Mouse (Mus musculus): ENCODE measurements at regions not wholly inside any gene's neighbourhood (a gene's known extent, or its start where the extent isn't known, plus 50 kb on each side); places are given as distances from the start of the nearest gene placed in this dataset.

DNA sequence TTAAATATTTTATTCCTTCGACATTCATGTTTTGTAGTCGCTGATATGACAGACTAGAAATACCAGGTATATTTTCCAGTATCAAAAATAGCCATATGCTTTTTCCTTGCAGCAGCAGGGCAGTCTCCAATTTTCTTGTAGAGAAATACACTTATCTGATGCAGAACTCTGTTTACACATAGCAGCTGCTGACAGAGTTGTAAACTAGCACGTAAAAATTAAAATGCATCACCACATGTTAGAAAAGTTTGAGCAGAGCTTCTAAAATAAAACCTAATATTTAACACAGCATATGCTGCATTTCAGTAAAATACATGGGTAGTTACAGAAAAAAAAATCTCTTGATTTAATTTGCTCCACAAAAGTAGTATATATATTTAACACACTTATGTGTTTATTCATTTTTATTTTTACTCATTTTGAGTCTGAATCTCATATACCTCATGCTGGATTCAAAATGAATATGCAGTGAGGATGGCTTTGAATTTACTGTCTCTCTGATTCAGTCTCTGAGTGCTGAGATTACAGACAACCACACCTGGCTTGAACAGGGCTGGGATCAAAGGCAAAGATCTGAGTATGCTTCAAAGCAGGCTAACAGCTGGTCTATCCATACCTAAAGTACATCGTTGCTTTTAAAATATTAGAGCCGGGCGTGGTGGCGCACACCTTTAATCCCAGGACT is 1665.9 kb downstream of the Kcnt2 start:
- ATAC-seq (ENCODE audit: insufficient number of reproducible peaks, insufficient read depth, low FRiP score, low TSS enrichment, low read depth), result no peak
- no peak overlapping the region for H3K27ac ChIP-seq
- no peaks in the 10 kb centered on the region for H3K27me3 ChIP-seq
- no peak overlapping the region for H3K4me2 ChIP-seq
- WGBS, result 86% methylated on average over 7 of the region's 7 CpGs
- H3K9me3 ChIP-seq, result no peaks in the 10 kb centered on the region
- H3K4me1 ChIP-seq (replicated peaks), result no peaks in the 10 kb centered on the region
- no peak overlapping the region for H3K4me3 ChIP-seq (replicated peaks)
- H3K36me3 ChIP-seq, result no peaks in the 10 kb centered on the region
- H3K9ac ChIP-seq (replicated peaks), result no peak overlapping the region

- no peak overlapping the region for H3K9ac ChIP-seq (replicated peaks)
- peak; percentile 47; the same call in 1 of the 2 replicates for ATAC-seq (ENCODE audit: insufficient number of reproducible peaks, insufficient read depth, low FRiP score, low TSS enrichment, low read depth)
- H3K4me1 ChIP-seq (replicated peaks), result no peaks in the 10 kb centered on the region
- no peak overlapping the region for H3K4me2 ChIP-seq
- no peaks in the 10 kb centered on the region for H3K36me3 ChIP-seq
- 50% methylated on average over 1 of the region's 1 CpGs for WGBS
- H3K9me3 ChIP-seq, result no peaks in the 10 kb centered on the region
- no peak overlapping the region for H3K4me3 ChIP-seq (replicated peaks)
- no peak overlapping the region for H3K27ac ChIP-seq
- no peaks in the 10 kb centered on the region for H3K27me3 ChIP-seq
Observed at GRCm38 (mm10) chr1:141926194-141926593, 1680.2 kb downstream of the Kcnt2 start.

- Histone ChIP-seq H3K27me3 (no peaks in the 10 kb centered on the region), H3K4me1 (replicated peaks) (no peaks in the 10 kb centered on the region), H3K9ac (replicated peaks) (no peak overlapping the region), H3K9me3 (no peaks in the 10 kb centered on the region), H3K4me2 (no peak overlapping the region), H3K4me3 (replicated peaks) (no peak overlapping the region), H3K27ac (no peak overlapping the region), H3K36me3 (no peaks in the 10 kb centered on the region)
- WGBS, result 70% methylated on average over 4 of the region's 4 CpGs
- no peak for ATAC-seq (ENCODE audit: insufficient number of reproducible peaks, insufficient read depth, low FRiP score, low TSS enrichment, low read depth)
Observed at GRCm38 (mm10) chr1:141926804-141927203, 1680.8 kb downstream of the Kcnt2 start.

DNA sequence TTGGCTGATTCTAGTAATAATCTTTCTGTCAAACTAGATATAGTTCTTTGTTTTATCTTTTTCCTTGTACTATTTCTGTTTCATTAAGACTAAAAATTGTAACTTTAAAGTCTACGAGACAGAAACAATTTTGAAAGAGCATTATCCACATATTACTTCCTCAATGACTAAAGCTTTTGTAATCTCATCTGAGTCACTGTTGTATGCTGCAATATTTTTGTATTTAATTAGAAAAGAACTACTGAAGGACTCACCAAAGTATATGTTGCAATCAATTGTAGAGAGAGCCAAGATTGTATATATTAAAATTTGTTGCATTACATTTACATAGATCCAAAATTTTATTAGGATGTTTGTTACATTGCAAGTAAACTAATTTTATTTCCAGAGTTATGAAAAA is 1692.4 kb upstream of the B3galt2 start:
- H3K4me3 ChIP-seq (replicated peaks), result no peak overlapping the region
- no peaks in the 10 kb centered on the region for H3K9me3 ChIP-seq
- no peak overlapping the region for H3K9ac ChIP-seq (replicated peaks)
- WGBS, result 81% methylated on average over 1 of the region's 1 CpGs
- no peaks in the 10 kb centered on the region for H3K27me3 ChIP-seq
- no peaks in the 10 kb centered on the region for H3K36me3 ChIP-seq
- H3K27ac ChIP-seq, result no peak overlapping the region
- no peak for ATAC-seq (ENCODE audit: insufficient number of reproducible peaks, insufficient read depth, low FRiP score, low TSS enrichment, low read depth)
- H3K4me2 ChIP-seq, result no peak overlapping the region
- no peaks in the 10 kb centered on the region for H3K4me1 ChIP-seq (replicated peaks)

- H3K27ac ChIP-seq, result no peak overlapping the region
- no peak overlapping the region for H3K9ac ChIP-seq (replicated peaks)
- H3K9me3 ChIP-seq, result no peaks in the 10 kb centered on the region
- no peak overlapping the region for H3K4me2 ChIP-seq
- H3K4me1 ChIP-seq (replicated peaks), result no peaks in the 10 kb centered on the region
- WGBS, result 86% methylated on average over 2 of the region's 2 CpGs
- no peaks in the 10 kb centered on the region for H3K27me3 ChIP-seq
- H3K36me3 ChIP-seq, result no peaks in the 10 kb centered on the region
- no peak overlapping the region for H3K4me3 ChIP-seq (replicated peaks)
- ATAC-seq (ENCODE audit: insufficient number of reproducible peaks, insufficient read depth, low FRiP score, low TSS enrichment, low read depth), result no peak
Observed at GRCm38 (mm10) chr1:141954323-141954867, 1686.1 kb upstream of the B3galt2 start.

DNA sequence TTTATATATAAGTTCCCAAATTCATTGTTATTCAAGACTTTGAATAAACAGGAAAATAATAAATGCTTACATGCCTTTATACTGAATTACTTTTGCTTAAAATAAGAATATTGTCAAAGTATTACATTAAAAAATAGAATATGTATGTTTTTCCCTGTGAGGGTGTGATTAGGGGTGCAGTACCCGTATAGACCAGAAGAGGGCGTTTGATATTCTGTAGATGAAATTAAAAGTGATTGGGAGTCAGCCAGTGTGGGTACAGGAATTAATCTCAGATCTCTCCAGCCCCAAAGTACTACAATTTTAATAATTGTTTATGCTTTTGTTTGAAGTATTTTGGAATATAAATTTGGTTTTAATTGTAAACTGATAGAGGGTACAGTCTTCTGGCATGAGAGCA is 1678.7 kb upstream of the B3galt2 start:
- Histone ChIP-seq H3K4me2 (no peak overlapping the region), H3K36me3 (no peaks in the 10 kb centered on the region), H3K4me1 (replicated peaks) (no peaks in the 10 kb centered on the region), H3K27ac (no peak overlapping the region), H3K9ac (replicated peaks) (no peak overlapping the region), H3K27me3 (no peaks in the 10 kb centered on the region), H3K9me3 (no peaks in the 10 kb centered on the region), H3K4me3 (replicated peaks) (no peak overlapping the region)
- no peak for ATAC-seq (ENCODE audit: insufficient number of reproducible peaks, insufficient read depth, low FRiP score, low TSS enrichment, low read depth)
- WGBS, result 1% methylated on average over 2 of the region's 2 CpGs

GRCm38 (mm10) chr1:141968133-141968532 is 1672.3 kb upstream of the B3galt2 start:
- 80% methylated on average over 5 of the region's 5 CpGs for WGBS

DNA sequence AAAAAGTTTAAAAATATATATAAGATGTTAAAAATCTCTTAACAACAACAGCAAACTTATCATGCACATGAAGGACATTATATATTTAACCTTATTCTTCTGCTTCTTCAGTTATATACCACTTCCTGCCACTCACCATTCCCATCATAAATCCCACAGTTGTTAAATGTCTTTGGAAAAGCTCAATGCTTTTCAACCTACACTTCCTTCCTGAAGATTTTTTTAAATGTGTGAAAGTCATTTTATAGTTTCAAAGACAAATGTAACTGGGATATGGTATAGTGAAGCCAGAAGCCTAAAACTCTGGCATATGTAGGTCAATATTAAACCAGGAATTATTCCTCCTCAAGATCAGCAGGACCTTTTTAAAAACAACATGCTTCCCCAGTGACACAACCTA is 1666.1 kb upstream of the B3galt2 start:
- Histone ChIP-seq H3K9ac (replicated peaks) (no peak overlapping the region), H3K4me2 (no peak overlapping the region)

More at GRCm38 (mm10) chr1:141968133-141968532, 1672.3 kb upstream of the B3galt2 start:
- H3K4me3 ChIP-seq (replicated peaks), result no peak overlapping the region
- H3K27ac ChIP-seq, result no peak overlapping the region
- H3K36me3 ChIP-seq, result no peaks in the 10 kb centered on the region
- no peaks in the 10 kb centered on the region for H3K4me1 ChIP-seq (replicated peaks)
- no peak overlapping the region for H3K4me2 ChIP-seq
- H3K9me3 ChIP-seq, result no peaks in the 10 kb centered on the region
- ATAC-seq (ENCODE audit: insufficient number of reproducible peaks, insufficient read depth, low FRiP score, low TSS enrichment, low read depth), result no peak
- no peaks in the 10 kb centered on the region for H3K27me3 ChIP-seq
- H3K9ac ChIP-seq (replicated peaks), result no peak overlapping the region

DNA sequence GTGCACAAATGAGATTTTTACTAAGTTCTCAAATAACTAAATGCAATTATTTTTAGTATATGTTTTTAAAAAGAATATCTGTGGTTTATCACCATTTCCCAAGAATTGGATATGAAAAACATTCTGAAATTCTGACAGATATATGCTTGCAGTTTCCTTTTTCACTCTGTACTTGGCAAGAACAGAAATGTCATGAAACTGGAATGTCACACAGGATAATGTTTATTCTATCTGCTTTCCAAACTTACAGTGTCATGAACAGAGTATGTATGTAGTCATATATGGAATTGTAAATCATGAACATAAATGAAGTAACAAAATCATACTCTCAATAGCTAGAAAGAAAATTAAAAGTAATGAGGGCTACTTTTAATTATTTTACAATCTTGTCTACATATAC is 1640.7 kb upstream of the B3galt2 start:
- no peak overlapping the region for H3K9ac ChIP-seq (replicated peaks)
- H3K9me3 ChIP-seq, result no peaks in the 10 kb centered on the region
- no peaks in the 10 kb centered on the region for H3K4me1 ChIP-seq (replicated peaks)
- H3K27me3 ChIP-seq, result no peaks in the 10 kb centered on the region
- H3K4me2 ChIP-seq, result no peak overlapping the region
- ATAC-seq (ENCODE audit: insufficient number of reproducible peaks, insufficient read depth, low FRiP score, low TSS enrichment, low read depth), result no peak
- no peaks in the 10 kb centered on the region for H3K36me3 ChIP-seq
- H3K4me3 ChIP-seq (replicated peaks), result no peak overlapping the region
- H3K27ac ChIP-seq, result no peak overlapping the region

More for the DNA sequence above, 1666.1 kb upstream of the B3galt2 start:
- no peak overlapping the region for H3K4me3 ChIP-seq (replicated peaks)
- H3K36me3 ChIP-seq, result no peaks in the 10 kb centered on the region
- H3K4me1 ChIP-seq (replicated peaks), result no peaks in the 10 kb centered on the region
- no peak for ATAC-seq (ENCODE audit: insufficient number of reproducible peaks, insufficient read depth, low FRiP score, low TSS enrichment, low read depth)
- H3K27ac ChIP-seq, result no peak overlapping the region
- H3K9me3 ChIP-seq, result no peaks in the 10 kb centered on the region
- H3K27me3 ChIP-seq, result no peaks in the 10 kb centered on the region

GRCm38 (mm10) chr1:142000335-142000734 is 1640.1 kb upstream of the B3galt2 start:
- WGBS, result 67% methylated on average over 4 of the region's 4 CpGs
- no peak overlapping the region for H3K4me2 ChIP-seq
- no peaks in the 10 kb centered on the region for H3K27me3 ChIP-seq
- no peak overlapping the region for H3K4me3 ChIP-seq (replicated peaks)
- H3K9me3 ChIP-seq, result no peaks in the 10 kb centered on the region
- H3K9ac ChIP-seq (replicated peaks), result no peak overlapping the region
- no peak for ATAC-seq (ENCODE audit: insufficient number of reproducible peaks, insufficient read depth, low FRiP score, low TSS enrichment, low read depth)
- H3K36me3 ChIP-seq, result no peaks in the 10 kb centered on the region
- H3K4me1 ChIP-seq (replicated peaks), result no peaks in the 10 kb centered on the region
- no peak overlapping the region for H3K27ac ChIP-seq

DNA sequence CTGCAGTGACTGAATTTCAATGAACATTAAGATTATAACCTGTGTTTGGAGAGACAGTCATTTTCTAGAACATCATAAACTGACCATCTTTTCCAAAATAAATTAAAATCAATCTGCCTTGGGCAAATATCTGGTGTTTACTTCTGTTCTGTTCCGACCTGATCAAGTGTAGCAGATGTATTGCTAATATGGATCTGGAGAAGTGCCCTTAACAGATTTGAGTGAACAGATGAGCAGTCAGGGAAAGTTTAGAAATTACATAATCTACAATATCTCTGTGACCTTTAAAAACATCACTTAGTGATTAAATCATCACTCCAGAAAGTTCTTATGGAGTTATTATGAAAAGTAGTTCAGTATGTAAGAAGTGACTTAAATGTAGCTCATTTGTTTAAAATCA is 1634.1 kb upstream of the B3galt2 start:
- H3K4me2 ChIP-seq, result no peak overlapping the region
- ATAC-seq (ENCODE audit: insufficient number of reproducible peaks, insufficient read depth, low FRiP score, low TSS enrichment, low read depth), result no peak
- H3K4me1 ChIP-seq (replicated peaks), result no peaks in the 10 kb centered on the region
- 83% methylated on average over 1 of the region's 1 CpGs for WGBS
- H3K27me3 ChIP-seq, result no peaks in the 10 kb centered on the region
- no peak overlapping the region for H3K27ac ChIP-seq
- H3K9me3 ChIP-seq, result no peaks in the 10 kb centered on the region
- H3K4me3 ChIP-seq (replicated peaks), result no peak overlapping the region
- no peaks in the 10 kb centered on the region for H3K36me3 ChIP-seq
- no peak overlapping the region for H3K9ac ChIP-seq (replicated peaks)

DNA sequence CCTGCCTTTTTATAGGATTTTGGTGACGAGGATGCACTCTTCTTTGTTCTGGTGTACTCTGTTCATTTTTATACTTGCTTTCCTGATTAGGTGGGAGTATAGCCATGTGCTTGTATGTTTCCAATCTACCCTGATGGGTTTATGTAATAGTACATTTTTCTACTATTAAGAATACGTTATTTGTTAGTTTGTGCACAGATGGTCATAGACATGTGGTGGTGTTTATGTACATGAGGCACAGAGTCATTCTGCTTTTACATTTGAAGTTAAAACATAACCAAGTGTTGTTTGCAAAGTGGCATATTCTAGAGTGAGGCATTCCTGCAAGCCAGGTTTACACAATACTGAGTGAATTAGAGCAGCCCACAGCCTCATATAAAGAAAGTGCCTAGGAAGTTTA is 1597.7 kb upstream of the B3galt2 start:
- H3K9ac ChIP-seq (replicated peaks), result no peak overlapping the region
- H3K4me2 ChIP-seq, result no peak overlapping the region
- H3K36me3 ChIP-seq, result no peaks in the 10 kb centered on the region
- H3K27me3 ChIP-seq, result no peaks in the 10 kb centered on the region
- 68% methylated on average over 2 of the region's 2 CpGs for WGBS
- H3K9me3 ChIP-seq, result no peaks in the 10 kb centered on the region
- H3K27ac ChIP-seq, result no peak overlapping the region
- H3K4me1 ChIP-seq (replicated peaks), result no peaks in the 10 kb centered on the region
- ATAC-seq (ENCODE audit: insufficient number of reproducible peaks, insufficient read depth, low FRiP score, low TSS enrichment, low read depth), result no peak
- H3K4me3 ChIP-seq (replicated peaks), result no peak overlapping the region

All from limb, embryonic 12.5 days (tissue).